Mouse (Mus musculus): ENCODE results near the gene Gzma.
A peak's percentile ranks its signal among the peaks of the same experiment; 100 is the strongest.

The Gzma gene

GRCm38 (mm10) chr13:113100879-113101278 lies at the start of gene Gzma:
Gene Gzma, minus strand, starts transcription at chr13:113100981.
- DNase-seq (ENCODE audit: low read depth), result peak; percentile 63

DNA sequence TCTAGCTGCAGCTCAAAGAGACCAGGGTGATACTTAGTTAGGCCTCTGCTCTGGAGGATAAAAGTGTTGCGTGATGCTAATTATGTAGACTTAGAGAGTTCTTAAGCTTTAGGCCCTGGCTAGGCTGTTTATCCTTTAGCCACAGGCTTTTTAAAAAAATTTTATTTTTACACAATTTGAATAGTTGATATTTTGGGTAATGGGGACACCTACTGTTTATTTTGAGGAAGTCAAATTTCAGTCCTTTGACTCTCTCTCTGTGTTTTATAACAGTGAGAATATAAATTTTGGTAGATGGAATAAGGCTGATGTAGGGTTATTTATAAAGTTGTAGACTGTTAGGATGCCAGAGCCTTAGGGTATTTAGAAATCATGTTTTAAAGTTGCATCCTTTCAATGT lies 38.8 kb upstream of the Gzma start:
- DNase-seq (ENCODE audit: low read depth), result peak; percentile 36

DNA sequence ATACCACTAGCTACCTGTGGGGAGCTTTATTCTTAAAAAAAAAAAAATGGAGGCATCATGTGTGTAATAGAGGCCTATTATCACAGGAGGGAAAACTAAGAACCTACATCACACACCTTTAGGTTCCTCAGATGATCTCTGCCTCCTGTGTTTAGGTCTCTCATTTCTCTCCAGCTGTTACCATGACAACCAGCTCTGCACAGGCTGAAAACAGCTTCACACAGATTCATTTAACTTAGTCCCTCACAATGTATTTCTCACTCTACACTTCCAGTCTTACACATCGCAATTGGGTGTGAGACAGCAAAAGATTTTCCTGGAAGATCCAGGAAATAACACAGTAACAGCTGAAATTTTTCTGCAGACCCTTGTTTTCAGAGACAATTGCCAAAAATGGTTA lies 29.2 kb upstream of the Gzma start:
- DNase-seq (ENCODE audit: low read depth), result peak; percentile 18

GRCm38 (mm10) chr13:113121326-113121725 lies 20.5 kb upstream of the Gzma start:
- no peak for DNase-seq (ENCODE audit: low read depth)

DNA sequence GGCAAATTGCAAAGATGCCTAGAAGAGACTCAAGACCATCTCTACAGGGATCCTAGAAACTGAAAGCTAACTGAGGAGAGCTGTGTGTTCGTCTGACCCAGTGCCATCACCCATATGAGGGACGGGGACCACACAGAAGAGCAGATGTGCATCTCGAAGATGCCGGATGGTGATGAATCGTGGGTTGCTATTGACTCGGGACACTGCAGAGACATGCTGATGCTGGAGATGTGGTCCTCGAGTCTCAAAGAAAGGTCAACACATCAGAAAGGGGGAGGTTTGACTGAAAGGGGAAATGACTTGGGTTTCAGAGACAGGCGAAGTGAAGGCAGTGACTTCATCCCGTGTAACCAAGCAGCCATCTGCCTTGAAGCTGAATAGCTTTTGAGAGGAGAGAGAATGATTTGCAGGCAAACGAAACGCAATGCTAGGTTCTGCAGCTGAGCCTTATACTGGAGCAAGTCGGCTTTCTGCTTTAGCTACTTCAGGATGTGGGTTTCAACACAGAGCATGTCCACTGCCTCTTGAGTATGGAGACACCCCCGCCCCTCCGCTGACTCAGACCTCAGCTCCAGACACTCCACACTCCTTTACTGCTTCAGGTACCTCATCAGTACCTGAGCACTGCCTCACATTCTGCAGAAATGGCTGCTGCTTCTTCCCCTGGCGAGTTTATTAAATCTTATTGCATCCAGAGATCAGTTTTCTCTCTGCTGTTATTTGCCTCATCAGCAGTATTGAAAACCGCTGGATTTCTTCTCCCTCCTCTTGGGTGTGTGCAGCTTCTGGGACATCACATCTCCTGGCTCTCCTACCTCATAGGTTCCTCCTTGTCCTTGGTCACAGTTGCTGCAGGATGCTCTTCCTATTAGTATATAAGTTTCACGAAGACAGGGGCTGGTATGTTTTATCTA lies 19.8 kb upstream of the Gzma start:
- DNase-seq (ENCODE audit: low read depth), result peak; percentile 71

DNA sequence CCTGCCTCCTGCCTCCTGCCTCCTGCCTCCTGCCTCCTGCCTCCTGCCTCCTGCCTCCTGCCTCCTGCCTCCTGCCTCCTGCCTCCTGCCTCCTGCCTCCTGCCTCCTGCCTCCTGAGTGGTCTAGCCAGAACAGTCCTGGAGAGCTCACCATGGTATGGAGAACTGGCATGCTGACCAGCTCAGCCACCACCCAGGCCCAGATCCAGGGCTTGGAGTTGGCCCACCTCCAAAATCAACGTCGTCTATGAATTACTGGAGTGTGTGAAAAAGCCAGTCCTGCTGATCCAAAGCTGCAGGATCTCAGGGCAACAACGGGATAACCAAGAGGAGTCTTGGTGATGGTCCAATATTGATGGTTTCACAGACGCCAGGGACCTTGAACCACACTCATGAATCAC lies 18.2 kb upstream of the Gzma start:
- DNase-seq (ENCODE audit: low read depth), result no peak

DNA sequence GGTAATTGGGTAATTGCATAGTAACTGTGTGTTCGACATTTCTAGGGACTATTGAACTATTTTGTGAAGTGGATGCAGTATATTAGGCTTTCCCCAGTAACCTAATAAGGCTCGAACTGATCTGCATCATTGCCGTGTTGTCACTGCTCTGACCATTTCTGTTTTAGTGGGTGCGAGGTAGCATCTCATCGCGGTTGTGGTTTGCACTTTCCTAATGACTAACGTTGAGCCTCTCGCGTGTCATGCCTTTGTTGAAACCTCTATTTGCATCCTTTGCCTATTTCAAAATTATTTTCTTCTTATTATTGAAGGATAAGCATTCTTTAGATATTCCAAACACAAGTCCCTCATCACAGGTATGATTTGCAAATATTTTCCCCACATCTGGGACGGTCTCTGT lies 4.0 kb upstream of the Gzma start:
- DNase-seq (ENCODE audit: low read depth), result peak; percentile 63

DNA sequence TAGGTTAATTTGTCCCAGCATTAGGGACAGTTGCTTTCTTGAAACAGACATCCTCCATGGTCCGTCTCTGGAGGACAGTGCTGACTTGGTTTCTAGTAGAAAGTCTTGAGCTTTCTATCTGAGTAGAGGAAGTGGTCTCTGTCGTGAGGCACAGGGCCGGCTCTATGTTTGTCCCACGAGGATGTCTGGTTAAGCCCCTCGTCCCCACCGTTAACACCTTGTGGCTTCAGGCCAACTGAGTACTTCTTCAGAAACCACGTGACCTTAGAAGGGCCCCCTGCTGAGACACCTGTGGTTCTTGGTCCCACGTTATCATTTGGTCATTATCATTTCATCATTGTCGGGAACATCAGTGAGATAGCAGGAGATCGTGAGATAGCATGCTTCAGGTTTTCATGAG lies 1.0 kb upstream of the Gzma start:
- DNase-seq (ENCODE audit: low read depth), result peak; percentile 53

DNA sequence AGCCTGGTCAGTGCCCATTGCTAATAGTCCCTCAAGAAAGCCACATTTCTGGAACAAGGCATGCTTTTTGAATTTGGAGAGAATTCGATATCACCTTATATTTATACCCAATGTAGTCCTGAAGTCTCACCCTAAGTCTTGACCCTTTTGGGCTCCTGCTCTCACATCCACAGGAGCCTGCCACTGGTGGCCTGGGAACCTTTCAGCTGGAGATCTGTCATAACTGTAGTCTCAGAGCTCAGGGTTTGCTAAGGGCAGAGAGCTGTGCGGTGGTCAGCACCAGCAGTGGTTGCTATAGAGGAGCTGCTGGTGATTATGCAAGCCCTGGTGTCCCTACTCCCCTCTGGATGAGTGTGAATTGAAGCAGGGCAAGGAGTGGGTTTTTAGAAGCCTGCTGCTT lies 2.4 kb downstream of the Gzma start:
- DNase-seq (ENCODE audit: low read depth), result no peak

DNA sequence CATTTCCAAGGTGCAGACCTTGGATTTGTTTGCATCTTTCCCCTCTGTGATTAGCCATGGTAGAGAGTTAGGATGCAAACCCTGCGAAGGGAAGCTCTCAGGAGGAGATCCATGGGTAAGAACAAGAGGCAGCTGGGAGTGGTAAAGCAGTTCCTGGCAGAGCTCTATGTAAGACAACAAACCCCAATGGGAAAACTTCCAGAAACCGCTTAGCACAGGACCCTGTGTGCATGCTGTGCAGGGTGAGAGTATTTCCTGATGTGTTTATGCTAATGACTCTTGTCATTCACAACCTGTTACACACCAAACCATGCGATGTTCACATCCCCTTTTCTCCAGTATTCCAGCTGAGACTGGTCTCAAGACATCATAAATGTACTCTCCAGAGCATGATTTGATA lies 3.8 kb downstream of the Gzma start:
- DNase-seq (ENCODE audit: low read depth), result no peak

GRCm38 (mm10) chr13:113094618-113095017 lies 6.2 kb downstream of the Gzma start:
- no peak for DNase-seq (ENCODE audit: low read depth)

DNA sequence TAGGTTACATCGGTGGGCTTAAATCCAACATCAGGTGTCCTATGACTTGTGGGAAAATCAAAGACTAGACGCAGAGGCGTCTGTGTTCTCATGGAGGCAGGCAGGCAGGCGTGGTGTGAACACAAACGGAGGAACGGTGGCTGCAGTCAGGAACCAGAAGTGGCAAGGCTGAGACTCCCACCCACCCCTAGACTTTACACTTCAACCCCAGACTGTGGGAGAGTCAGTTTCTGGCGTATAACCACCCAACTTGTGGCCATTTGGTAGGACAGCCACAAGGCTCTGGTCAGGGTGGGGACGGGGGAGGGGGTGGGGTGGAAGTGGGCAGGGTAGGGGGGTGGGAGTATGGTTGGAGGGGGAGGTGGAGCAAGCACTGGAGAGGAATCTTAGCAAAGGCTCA lies 10.3 kb downstream of the Gzma start:
- no peak for DNase-seq (ENCODE audit: low read depth)

DNA sequence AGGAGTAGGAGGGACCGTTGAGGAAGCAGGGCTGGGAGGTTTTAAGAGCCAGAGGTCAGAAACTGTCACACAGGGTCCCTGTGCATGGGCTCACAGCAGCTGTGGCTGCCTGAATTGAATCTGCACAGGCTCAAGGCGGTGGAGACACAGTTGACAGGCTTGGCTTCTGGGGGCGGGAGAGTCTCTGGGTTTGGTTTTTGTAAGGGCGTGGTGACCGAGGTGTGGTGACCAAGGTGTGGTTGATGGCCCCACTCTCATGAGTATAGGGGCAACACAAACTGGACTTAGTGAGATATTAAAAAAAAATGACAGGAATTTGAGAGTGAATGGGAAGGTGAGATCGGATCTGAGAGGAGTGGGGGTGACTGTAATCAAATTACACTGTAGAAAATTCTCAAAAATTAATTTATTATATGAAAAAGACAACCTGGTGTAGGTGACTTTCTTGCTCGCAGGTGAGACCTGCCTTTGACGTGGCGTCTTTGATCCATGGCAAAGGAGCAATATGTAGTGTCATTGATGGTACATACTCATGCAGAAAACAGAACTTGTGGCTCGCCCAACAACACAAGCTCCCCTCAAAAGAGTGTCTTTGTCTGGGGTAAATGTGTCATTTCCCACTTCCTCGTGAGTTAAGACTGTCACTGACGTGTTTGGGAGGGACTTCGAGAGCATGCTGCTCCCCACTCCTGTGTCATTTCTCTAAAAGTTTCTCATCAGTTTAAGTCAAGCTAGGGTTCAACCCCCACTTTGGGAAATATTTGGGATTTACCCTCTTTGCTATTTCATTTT lies 13.4 kb downstream of the Gzma start:
- DNase-seq (ENCODE audit: low read depth), result no peak

GRCm38 (mm10) chr13:113084732-113085131 lies 16.0 kb downstream of the Gzma start:
- DNase-seq (ENCODE audit: low read depth), result no peak

DNA sequence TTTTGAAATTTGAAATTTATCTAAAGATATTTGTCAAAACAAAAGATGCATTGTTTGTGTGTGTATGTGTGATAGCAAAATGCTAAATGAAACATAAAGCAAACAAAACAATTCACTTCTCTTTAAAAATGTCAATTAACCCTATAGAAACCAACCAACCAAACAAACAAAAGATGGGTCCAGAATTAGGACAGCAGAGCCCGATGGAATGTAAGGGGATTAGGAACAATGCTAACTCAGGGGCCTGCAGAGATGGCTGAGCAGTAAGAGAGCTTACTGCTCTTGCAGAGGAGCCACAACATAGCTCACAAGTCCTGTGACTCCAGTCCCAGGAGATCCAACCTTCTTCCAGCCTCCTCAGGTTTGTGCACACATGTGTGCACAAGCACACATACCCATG lies 18.7 kb downstream of the Gzma start:
- no peak for DNase-seq (ENCODE audit: low read depth)

DNA sequence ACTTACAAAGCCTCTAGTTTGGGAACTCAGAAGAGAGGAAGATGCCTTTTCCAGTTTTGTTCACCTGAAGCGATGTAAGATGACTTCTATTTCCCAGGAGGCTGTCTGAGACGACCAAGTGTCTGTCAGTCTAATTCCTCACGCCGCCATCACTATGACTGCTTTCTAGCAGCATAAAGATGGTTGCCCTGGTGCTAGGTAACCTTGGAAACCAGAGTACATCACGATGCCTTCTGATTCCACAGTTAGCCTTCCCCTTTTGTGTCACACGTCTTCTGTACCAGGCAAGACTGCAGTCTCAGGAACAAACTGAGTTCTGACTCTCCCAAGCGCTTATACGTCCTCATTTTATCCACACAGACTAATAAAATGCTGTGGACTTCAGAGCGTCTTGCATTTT lies 21.8 kb downstream of the Gzma start:
- DNase-seq (ENCODE audit: low read depth), result no peak

- DNase-seq (ENCODE audit: low read depth), result no peak
Observed at GRCm38 (mm10) chr13:113064542-113064941, 36.2 kb downstream of the Gzma start.

- no peak for DNase-seq (ENCODE audit: low read depth)
Observed at GRCm38 (mm10) chr13:113061746-113062145, 39.0 kb downstream of the Gzma start.

GRCm38 (mm10) chr13:113055826-113056225 lies 45.0 kb downstream of the Gzma start:
- DNase-seq (ENCODE audit: low read depth), result no peak

DNA sequence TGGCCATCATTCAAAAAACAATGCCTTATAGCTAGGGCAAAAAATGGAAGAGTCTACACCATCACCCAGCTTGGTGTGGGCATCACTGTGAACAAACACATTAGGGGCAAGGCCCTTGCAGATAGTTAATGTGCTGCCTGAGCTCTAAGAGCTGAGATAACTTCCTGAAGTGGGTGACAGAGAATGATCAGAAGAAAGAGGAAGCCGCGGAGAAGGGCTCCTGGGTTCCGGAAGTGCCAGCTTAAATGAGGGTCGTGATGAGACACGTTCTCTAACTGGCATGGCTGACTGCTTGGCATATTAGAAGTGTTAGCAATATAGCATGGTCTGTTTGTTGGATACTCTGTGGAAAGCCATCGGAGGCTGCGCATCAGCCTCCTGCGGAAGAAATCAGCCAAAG lies 46.6 kb downstream of the Gzma start:
- no peak for DNase-seq (ENCODE audit: low read depth)

GRCm38 (mm10) chr13:113047647-113048046 lies 53.1 kb downstream of the Gzma start:
- DNase-seq (ENCODE audit: low read depth), result no peak

GRCm38 (mm10) chr13:113047018-113047417 lies 53.8 kb downstream of the Gzma start:
- DNase-seq (ENCODE audit: low read depth), result no peak

DNA sequence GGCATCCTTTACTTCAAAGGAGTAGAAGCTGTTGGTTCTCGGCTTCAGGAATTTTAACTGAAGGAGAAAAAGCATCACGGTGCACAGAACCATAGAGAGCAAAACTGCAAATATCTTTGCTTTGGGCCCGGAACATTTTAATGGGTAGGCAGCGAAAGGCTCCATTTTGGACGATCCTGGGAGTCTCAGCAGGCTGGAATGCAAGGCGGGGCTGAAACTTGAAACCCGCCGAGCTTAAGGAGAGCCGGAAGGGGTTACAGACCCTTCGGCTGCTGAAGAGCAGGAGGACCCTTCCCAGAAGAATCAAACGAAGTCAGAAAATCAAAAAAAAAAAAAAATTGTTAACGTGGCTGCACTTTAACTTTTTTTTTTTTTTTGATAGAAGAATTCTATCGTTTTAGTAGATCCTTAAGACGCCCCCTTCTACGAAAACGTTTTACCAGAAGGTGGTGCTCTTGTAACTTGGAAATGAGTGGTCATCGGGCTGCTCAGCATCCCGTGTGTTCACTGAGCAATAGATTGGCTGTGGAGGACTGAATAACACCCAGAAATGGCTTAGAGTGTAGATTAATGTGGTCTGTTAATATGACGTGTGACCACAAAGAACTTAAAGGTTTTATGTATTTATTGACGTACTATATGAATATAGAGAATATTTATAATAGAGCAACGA lies 54.4 kb downstream of the Gzma start, which contains the start of gene Gpx8:
TSS of gene Gpx8 (minus strand) at position 200 of the 673 bp plus-strand sequence.
- peak; percentile 70 for DNase-seq (ENCODE audit: low read depth)

Measured in induced T-regulatory cell, adult 2 months (primary cell).